Mouse (Mus musculus): ENCODE results near the gene Ndufab1. TPM values are rescaled to one million over a fixed set of nuclear protein-coding genes. Genes with fewer than 3 reads are reported as not detected.
A peak's percentile ranks its signal among the peaks of the same experiment; 100 is the strongest.

Gene Ndufab1
- total RNA-seq (2015; ENCODE audit: low replicate concordance) (69.2 and 72.3 TPM in 2 replicates), total RNA-seq (2017; ENCODE audit: low replicate concordance) (16.9 and 27.0 TPM in 2 replicates)

- ATAC-seq (replicated peaks; ENCODE audit: low FRiP score, poor library complexity, severe bottlenecking): peak; percentile 98
These were observed at the start of gene Ndufab1 for GRCm38 (mm10) chr7:122101747-122102244. TSS of gene Ndufab1 (minus strand) at chr7:122101886.

GRCm38 (mm10) chr7:122140991-122141390 lies 39.3 kb upstream of the Ndufab1 start:
- no peak for ATAC-seq (replicated peaks; ENCODE audit: low FRiP score, poor library complexity, severe bottlenecking)

- ATAC-seq (replicated peaks; ENCODE audit: low FRiP score, poor library complexity, severe bottlenecking): no peak
These were observed 36.5 kb upstream of the Ndufab1 start for GRCm38 (mm10) chr7:122138190-122138589.

GRCm38 (mm10) chr7:122137071-122137470 lies 35.4 kb upstream of the Ndufab1 start:
- no peak for ATAC-seq (replicated peaks; ENCODE audit: low FRiP score, poor library complexity, severe bottlenecking)

- ATAC-seq (replicated peaks; ENCODE audit: low FRiP score, poor library complexity, severe bottlenecking): no peak
These were observed 33.4 kb upstream of the Ndufab1 start for GRCm38 (mm10) chr7:122135070-122135469.

GRCm38 (mm10) chr7:122133338-122133625 lies 31.6 kb upstream of the Ndufab1 start:
- ATAC-seq (replicated peaks; ENCODE audit: low FRiP score, poor library complexity, severe bottlenecking): no peak; the same call in 1 of the 2 replicates

GRCm38 (mm10) chr7:122132497-122133337 lies 31.0 kb upstream of the Ndufab1 start, which contains the start of the genes Palb2 and Dctn5:
TSS of gene Palb2 (minus strand) at chr7:122132985.
TSS of gene Dctn5 (plus strand) at chr7:122133041.
- ATAC-seq (replicated peaks; ENCODE audit: low FRiP score, poor library complexity, severe bottlenecking): peak; percentile 97

GRCm38 (mm10) chr7:122131834-122132233 lies 30.1 kb upstream of the Ndufab1 start:
- ATAC-seq (replicated peaks; ENCODE audit: low FRiP score, poor library complexity, severe bottlenecking): no peak

- no peak for ATAC-seq (replicated peaks; ENCODE audit: low FRiP score, poor library complexity, severe bottlenecking)
These were observed 25.3 kb upstream of the Ndufab1 start for GRCm38 (mm10) chr7:122126946-122127345.

GRCm38 (mm10) chr7:122125636-122126035 lies 23.9 kb upstream of the Ndufab1 start:
- no peak; the same call in 1 of the 2 replicates for ATAC-seq (replicated peaks; ENCODE audit: low FRiP score, poor library complexity, severe bottlenecking)

- no peak for ATAC-seq (replicated peaks; ENCODE audit: low FRiP score, poor library complexity, severe bottlenecking)
These were observed 21.8 kb upstream of the Ndufab1 start for GRCm38 (mm10) chr7:122123518-122123917.

- ATAC-seq (replicated peaks; ENCODE audit: low FRiP score, poor library complexity, severe bottlenecking): no peak
These were observed 6.5 kb upstream of the Ndufab1 start for GRCm38 (mm10) chr7:122108206-122108605.

GRCm38 (mm10) chr7:122101014-122101746 lies 506 bp downstream of the Ndufab1 start:
- peak; percentile 13; the same call in 1 of the 2 replicates for ATAC-seq (replicated peaks; ENCODE audit: low FRiP score, poor library complexity, severe bottlenecking)

GRCm38 (mm10) chr7:122099222-122099621 lies 2.5 kb downstream of the Ndufab1 start:
- ATAC-seq (replicated peaks; ENCODE audit: low FRiP score, poor library complexity, severe bottlenecking): peak; percentile 85

- no peak for ATAC-seq (replicated peaks; ENCODE audit: low FRiP score, poor library complexity, severe bottlenecking)
These were observed 3.7 kb downstream of the Ndufab1 start for GRCm38 (mm10) chr7:122098009-122098408.

- ATAC-seq (replicated peaks; ENCODE audit: low FRiP score, poor library complexity, severe bottlenecking): no peak
These were observed 6.9 kb downstream of the Ndufab1 start for GRCm38 (mm10) chr7:122094564-122095330.

GRCm38 (mm10) chr7:122087195-122087982 lies 14.3 kb downstream of the Ndufab1 start:
- no peak for ATAC-seq (replicated peaks; ENCODE audit: low FRiP score, poor library complexity, severe bottlenecking)

GRCm38 (mm10) chr7:122081071-122081470 lies 20.6 kb downstream of the Ndufab1 start:
- no peak for ATAC-seq (replicated peaks; ENCODE audit: low FRiP score, poor library complexity, severe bottlenecking)

Measured in erythroblast, adult 5-6 weeks (primary cell).